Mouse (Mus musculus) cerebellum, adult 2 months (tissue): ENCODE results near the gene Tnfsf13.

ENCODE experiments used
- CTCF ChIP-seq: fragments of 200-500 bp; IDR thresholded peaks from 2 replicates; pipeline ENCODE4 v1.5.1; 2011; ENCODE audit warnings: low read depth, mild to moderate bottlenecking, control low read depth, low read length, moderate library complexity, borderline replicate concordance; ENCODE audit not compliant: insufficient read depth
- POLR2A ChIP-seq: fragments of 200-500 bp; IDR thresholded peaks from 2 replicates; pipeline ENCODE4 v1.6.1; 2011; ENCODE audit warnings: low read length, control low read depth, borderline replicate concordance; ENCODE audit not compliant: insufficient read depth

GRCm38 (mm10) chr11:69711082-69711481, 25.5 kb upstream of the Tnfsf13 start:
- no peak for TF ChIP-seq CTCF
- no peak for TF ChIP-seq POLR2A
